Mouse (Mus musculus) embryonic facial prominence, embryonic 15.5 days (tissue): ENCODE measurements around the gene Fhl2. TPM values are rescaled to one million over a fixed set of nuclear protein-coding genes. Genes with fewer than 3 reads are reported as not detected.

Experiments
- ATAC-seq: fragments of 200-750 bp; cut with Nextera tagmentation; 2 replicates; pipeline ENCODE4 v1.8.0; 2017; ENCODE audit warnings: low read depth, moderate TSS enrichment; ENCODE audit not compliant: insufficient number of reproducible peaks, low FRiP score, low TSS enrichment
- H3K27ac ChIP-seq: fragments of 300-500 bp; sonication (generic); replicated peaks from 2 replicates; pipeline ENCODE4 v1.5.1; 2015; ENCODE audit warnings: mild to moderate bottlenecking, inconsistent platforms
- H3K27me3 ChIP-seq: fragments of 300-500 bp; sonication (generic); 2 replicates; pipeline ENCODE4 v1.6.1; 2015; ENCODE audit warnings: inconsistent platforms
- H3K36me3 ChIP-seq: fragments of 300-500 bp; sonication (generic); 2 replicates; pipeline ENCODE4 v1.6.1; 2015; ENCODE audit warnings: mild to moderate bottlenecking, inconsistent platforms
- H3K4me1 ChIP-seq: fragments of 300-500 bp; sonication (generic); 2 replicates; pipeline ENCODE4 v1.6.1; 2015; ENCODE audit warnings: inconsistent platforms
- H3K4me2 ChIP-seq: fragments of 300-500 bp; sonication (generic); replicated peaks from 2 replicates; pipeline ENCODE4 v1.6.1; 2015; ENCODE audit warnings: mild to moderate bottlenecking, inconsistent platforms
- H3K4me3 ChIP-seq: fragments of 300-500 bp; sonication (generic); replicated peaks from 2 replicates; pipeline ENCODE4 v1.5.1; 2015; ENCODE audit warnings: mild to moderate bottlenecking, inconsistent platforms
- H3K9ac ChIP-seq: fragments of 300-500 bp; sonication (generic); 2 replicates; pipeline ENCODE4 v1.6.1; 2015; ENCODE audit warnings: inconsistent platforms
- H3K9me3 ChIP-seq: fragments of 300-500 bp; sonication (generic); replicated peaks from 2 replicates; pipeline ENCODE4 v1.6.1; 2016; ENCODE audit warnings: inconsistent platforms
- WGBS: fragments of 180-500 bp; shearing (Covaris S2); methylation state at CpG from one replicate; pipeline ENCODE4 v1.1.7; 2015; 5-methylcytosine and 5-hydroxymethylcytosine counted together
- polyA plus RNA-seq: library from polyadenylated mRNA; unstranded; fragments of >200 nt; fragmentation: Nextera tagmentation; extraction: Ambion mirVana; gene quantifications from 2 replicates; pipeline ENCODE4 v1.2.1, GENCODE M21; 2015

Gene Fhl2
- polyA plus RNA-seq, 1 experiment from 2014 or later: 22.0 TPM

DNA sequence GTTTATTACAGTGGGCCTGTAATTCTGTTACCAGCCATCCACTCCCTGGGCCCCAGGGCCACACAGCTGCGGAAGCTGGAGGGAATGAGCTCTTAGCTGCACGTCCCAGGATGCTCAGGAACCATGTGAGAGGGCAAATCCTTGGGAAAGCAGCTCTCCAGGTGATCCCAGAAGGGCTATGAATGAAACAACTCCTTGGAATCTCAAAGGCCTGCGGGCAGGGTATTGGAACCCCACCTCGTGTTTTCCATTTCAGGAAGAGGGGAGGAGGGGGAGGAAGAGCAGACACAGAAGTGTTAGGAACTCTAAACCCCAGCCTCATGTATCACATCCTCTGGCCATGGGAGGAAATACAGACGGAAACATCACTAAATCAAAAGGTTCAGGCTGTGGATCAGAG is 28.8 kb downstream of the Fhl2 start:
- H3K4me2 ChIP-seq: no peak overlapping the region
- 0 out of 2 replicates have a peak overlapping the region, but pooled peaks have one; percentile 5 for H3K27ac ChIP-seq
- H3K27me3 ChIP-seq: 0 out of 2 replicates have a peak, but pooled peaks cover 3% of the 10 kb centered on the region
- 52% methylated on average over 5 of the region's 5 CpGs for WGBS
- no peak overlapping the region for H3K4me3 ChIP-seq
- no peaks in the 10 kb centered on the region for H3K9me3 ChIP-seq
- no peak overlapping the region for H3K9ac ChIP-seq
- H3K36me3 ChIP-seq: no peaks in the 10 kb centered on the region
- H3K4me1 ChIP-seq: peaks cover 28% of the 10 kb centered on the region
- no peak for ATAC-seq

DNA sequence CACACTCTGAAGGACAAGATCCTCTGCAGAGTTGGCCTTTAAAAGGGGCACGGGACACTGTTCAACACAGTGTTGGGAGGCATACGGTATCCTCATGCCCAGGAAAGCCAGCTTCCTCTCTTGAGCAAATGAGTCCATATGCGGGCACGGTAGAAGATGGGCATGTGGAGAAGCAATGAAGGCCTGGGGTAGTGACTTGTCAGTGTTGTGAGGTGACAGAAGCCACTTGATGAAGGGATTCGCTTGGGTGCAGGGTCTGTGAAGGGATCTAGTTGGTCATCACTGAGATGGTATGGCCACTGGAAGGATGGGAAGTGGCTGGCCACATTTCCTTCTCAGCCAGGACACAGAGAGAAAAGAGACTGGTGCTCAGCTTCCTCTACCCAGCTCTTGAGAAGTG is 32.2 kb downstream of the Fhl2 start:
- H3K9me3 ChIP-seq: no peaks in the 10 kb centered on the region
- H3K4me3 ChIP-seq: no peak overlapping the region
- H3K36me3 ChIP-seq: no peaks in the 10 kb centered on the region
- H3K4me2 ChIP-seq: no peak overlapping the region
- 94% methylated on average over 5 of the region's 5 CpGs for WGBS
- H3K9ac ChIP-seq: no peak overlapping the region
- H3K27me3 ChIP-seq: 0 out of 2 replicates have a peak, but pooled peaks cover 3% of the 10 kb centered on the region
- H3K4me1 ChIP-seq: peaks cover 29% of the 10 kb centered on the region
- ATAC-seq: no peak
- H3K27ac ChIP-seq: no peak overlapping the region

DNA sequence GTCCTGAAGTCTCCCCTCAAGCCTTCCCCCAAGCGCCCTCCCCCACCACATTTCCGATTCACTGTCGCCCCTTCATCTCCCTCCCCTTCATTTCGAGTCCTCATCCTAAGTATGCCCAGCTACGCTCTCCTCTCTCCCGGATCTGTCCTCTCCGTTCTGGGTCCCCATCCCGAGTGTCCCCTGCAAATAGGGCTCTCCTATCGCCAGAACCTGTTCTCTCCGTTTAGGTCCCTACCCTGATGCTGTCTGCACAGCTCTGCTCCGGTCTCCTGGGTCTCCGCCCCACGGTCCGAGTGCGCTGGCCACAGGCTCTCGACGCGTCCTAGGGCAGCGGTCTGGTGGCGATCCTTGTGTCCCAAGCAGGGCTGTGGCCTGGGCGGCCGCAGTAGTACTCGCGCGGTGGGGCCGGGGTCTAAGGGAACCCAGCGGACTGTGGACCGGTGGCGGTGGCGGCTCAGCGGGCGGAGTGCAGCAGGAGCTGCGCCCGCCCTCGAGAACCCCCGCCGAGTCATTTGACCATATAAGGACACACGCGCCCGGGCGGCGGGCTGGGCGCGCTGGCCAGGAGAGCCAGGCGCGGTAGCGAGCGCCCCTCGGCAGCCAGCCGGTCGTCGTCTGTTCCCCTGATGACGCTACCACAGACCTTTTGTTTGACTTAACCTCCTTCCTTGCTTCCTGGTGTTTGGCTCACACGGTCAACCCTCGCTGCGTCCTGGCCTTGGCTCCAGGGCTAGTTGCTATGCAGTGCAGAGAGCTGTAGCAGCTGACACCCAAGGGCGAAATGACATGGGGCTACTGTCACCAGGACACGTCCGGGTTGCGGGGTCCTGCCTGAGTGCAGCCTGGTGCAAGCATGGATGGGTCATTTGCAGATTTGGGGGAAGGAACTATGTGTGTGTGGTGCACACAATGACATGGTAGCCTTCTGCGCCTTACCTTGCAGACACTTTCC is 33.0 kb downstream of the Fhl2 start:
- Histone ChIP-seq H3K9me3 (no peaks in the 10 kb centered on the region), H3K4me1 (peaks cover 27% of the 10 kb centered on the region), H3K9ac (peak overlapping the region; percentile 88), H3K27ac (no peak overlapping the region), H3K4me2 (peak overlapping the region; percentile 81), H3K4me3 (peak overlapping the region; percentile 57), H3K27me3 (0 out of 2 replicates have a peak, but pooled peaks cover 3% of the 10 kb centered on the region), H3K36me3 (no peaks in the 10 kb centered on the region)
- WGBS: 4% methylated on average over 61 of the region's 61 CpGs
- ATAC-seq: peak; percentile 91

DNA sequence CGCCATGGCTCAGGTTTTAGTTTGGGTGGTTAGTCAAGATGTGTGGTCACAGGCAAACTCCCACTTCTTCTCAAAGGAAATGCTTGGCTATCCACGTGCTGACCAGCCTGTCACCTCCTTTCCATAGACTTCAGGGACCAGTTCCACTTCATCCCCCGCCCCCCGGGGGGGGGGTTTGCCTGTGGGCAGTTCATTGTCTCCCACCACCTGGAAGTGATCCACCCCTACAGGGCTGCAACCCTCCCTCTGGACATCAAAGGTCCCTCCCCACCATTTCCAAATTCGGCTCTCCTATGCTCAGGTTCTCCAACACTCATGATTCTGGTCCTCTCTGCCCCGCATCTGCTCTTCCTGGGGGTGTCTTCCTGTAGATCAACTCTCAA is 33.7 kb downstream of the Fhl2 start:
- peaks cover 20% of the 10 kb centered on the region for H3K4me1 ChIP-seq
- H3K4me3 ChIP-seq: peak overlapping the region; percentile 57
- no peaks in the 10 kb centered on the region for H3K9me3 ChIP-seq
- ATAC-seq: no peak
- WGBS: 2% methylated on average over 6 of the region's 6 CpGs
- H3K27ac ChIP-seq: no peak overlapping the region
- peak overlapping the region; percentile 81 for H3K4me2 ChIP-seq
- 0 out of 2 replicates have a peak, but pooled peaks cover 3% of the 10 kb centered on the region for H3K27me3 ChIP-seq
- no peaks in the 10 kb centered on the region for H3K36me3 ChIP-seq
- peak overlapping the region; percentile 88 for H3K9ac ChIP-seq

DNA sequence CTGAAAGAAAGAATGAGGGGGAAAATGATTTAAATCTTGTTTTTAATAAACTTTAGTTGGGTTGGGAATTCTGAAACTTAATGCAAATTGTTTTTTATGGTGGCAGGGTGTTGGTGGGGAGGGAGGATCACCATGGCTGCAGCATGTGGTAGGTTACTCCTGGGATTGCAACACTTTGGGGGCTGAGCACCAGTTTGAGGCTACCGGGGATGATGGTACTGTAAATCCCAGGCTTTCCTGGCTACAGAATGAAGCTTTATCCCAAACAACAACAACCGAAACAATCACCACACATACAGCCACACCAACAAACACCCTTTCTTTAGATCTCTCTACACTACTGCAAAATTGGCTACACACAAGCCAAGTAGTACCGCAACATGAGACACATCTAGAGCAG is 34.4 kb downstream of the Fhl2 start:
- Histone ChIP-seq H3K4me3 (peak overlapping the region; percentile 57), H3K36me3 (no peaks in the 10 kb centered on the region), H3K27me3 (0 out of 2 replicates have a peak, but pooled peaks cover 3% of the 10 kb centered on the region), H3K9ac (no peak overlapping the region), H3K9me3 (no peaks in the 10 kb centered on the region), H3K27ac (no peak overlapping the region), H3K4me2 (peak overlapping the region; percentile 81; the same call in 1 of the 2 replicates), H3K4me1 (peaks cover 17% of the 10 kb centered on the region; the same call in 1 of the 2 replicates)
- 88% methylated on average over 3 of the region's 3 CpGs for WGBS
- no peak for ATAC-seq

DNA sequence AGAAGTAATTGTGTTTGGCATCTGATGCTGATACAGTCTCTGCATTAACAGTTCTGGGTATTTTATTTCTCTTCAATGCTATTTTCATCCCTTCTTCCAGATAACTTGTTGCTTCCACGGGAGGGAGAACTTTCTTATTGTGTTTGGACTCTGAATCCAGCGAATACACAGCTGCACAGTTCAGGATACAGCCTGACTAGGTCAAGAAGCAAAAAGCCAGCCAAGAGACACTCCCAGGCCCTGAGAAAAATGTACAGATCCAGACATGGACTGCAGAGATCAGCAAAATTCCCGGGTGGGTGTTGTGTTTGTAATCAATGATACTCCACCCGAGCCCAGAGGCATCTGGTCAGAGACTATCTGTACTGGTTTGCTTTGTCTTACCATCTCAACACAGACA is 37.4 kb downstream of the Fhl2 start:
- WGBS: 51% methylated on average over 4 of the region's 4 CpGs
- no peaks in the 10 kb centered on the region for H3K36me3 ChIP-seq
- peaks cover 17% of the 10 kb centered on the region; the same call in 1 of the 2 replicates for H3K4me1 ChIP-seq
- no peak overlapping the region for H3K27ac ChIP-seq
- no peaks in the 10 kb centered on the region for H3K9me3 ChIP-seq
- no peak overlapping the region for H3K9ac ChIP-seq
- H3K27me3 ChIP-seq: 0 out of 2 replicates have a peak, but pooled peaks cover 1% of the 10 kb centered on the region
- no peak overlapping the region for H3K4me3 ChIP-seq
- ATAC-seq: no peak
- H3K4me2 ChIP-seq: no peak overlapping the region

DNA sequence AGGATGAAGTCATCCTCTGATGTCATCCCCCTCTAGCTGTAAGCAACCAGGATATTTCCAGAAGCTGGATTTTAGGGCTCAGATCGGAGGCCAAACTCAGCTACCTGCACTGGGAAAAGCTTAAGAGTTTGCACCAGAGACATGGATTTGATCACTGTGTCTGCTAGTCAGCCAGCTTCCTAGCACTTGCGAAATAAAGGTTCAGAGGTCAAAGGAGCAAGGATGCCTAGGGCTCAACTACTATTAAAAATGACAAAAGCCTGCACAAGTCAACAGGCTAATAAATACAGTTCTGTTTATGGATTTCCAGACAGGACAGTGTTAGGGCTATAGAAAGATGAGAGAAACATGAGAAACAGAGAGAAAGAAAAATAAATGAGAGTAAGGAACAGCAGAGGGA is 38.9 kb downstream of the Fhl2 start:
- no peak overlapping the region for H3K9ac ChIP-seq
- no peak overlapping the region for H3K4me2 ChIP-seq
- WGBS: 77% methylated on average over 2 of the region's 2 CpGs
- H3K27ac ChIP-seq: no peak overlapping the region
- H3K27me3 ChIP-seq: no peaks in the 10 kb centered on the region
- 0 out of 2 replicates have a peak, but pooled peaks cover 8% of the 10 kb centered on the region for H3K4me1 ChIP-seq
- no peaks in the 10 kb centered on the region for H3K36me3 ChIP-seq
- no peak for ATAC-seq
- no peaks in the 10 kb centered on the region for H3K9me3 ChIP-seq
- no peak overlapping the region for H3K4me3 ChIP-seq

DNA sequence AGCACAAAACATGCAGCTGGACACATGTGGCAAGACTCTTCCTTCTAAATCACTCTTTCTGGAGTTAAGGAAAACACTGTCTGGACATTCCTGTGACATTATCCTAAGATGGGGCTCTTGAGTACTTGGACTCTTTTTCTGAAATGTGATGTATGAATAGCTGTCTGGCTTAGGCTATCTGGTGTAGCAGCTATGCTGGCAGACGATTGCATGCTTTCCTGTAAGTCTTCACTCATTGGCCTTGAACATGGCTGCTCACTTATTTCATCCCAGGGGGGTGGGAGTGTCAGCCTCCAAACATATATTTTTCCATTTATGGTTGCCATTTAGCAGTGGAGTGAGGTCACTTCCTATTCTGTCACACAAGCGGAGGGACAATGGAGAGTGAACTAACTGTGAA is 42.3 kb downstream of the Fhl2 start:
- 70% methylated on average over 2 of the region's 2 CpGs for WGBS
- H3K9me3 ChIP-seq: no peaks in the 10 kb centered on the region
- H3K9ac ChIP-seq: no peak overlapping the region
- H3K4me2 ChIP-seq: no peak overlapping the region
- no peaks in the 10 kb centered on the region for H3K27me3 ChIP-seq
- ATAC-seq: no peak
- H3K4me3 ChIP-seq: no peak overlapping the region
- 0 out of 2 replicates have a peak, but pooled peaks cover 1% of the 10 kb centered on the region for H3K4me1 ChIP-seq
- H3K36me3 ChIP-seq: no peaks in the 10 kb centered on the region
- H3K27ac ChIP-seq: no peak overlapping the region

DNA sequence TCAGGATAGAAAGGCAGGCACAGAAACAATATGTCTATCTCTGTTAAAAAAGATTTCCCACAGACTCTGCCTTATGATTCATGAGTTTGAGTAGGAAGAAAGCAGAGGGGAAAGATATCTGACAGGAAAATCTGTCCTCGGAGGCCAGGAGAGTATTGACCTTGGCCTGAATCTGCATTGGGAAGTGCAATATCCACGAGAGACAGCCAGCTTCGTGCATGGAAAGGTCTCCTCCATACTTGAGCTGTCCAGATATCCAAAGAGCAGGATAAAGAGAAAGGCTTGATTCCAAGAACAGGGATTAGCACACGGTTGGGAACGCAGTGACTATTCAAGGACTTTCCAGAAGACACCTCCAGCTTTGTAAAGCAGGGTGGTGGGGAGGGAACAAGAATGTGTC is 43.2 kb downstream of the Fhl2 start:
- no peak for ATAC-seq
- 79% methylated on average over 5 of the region's 5 CpGs for WGBS
- Histone ChIP-seq H3K9me3 (no peaks in the 10 kb centered on the region), H3K4me2 (no peak overlapping the region), H3K27ac (no peak overlapping the region), H3K36me3 (no peaks in the 10 kb centered on the region), H3K4me1 (no peaks in the 10 kb centered on the region), H3K4me3 (no peak overlapping the region), H3K9ac (no peak overlapping the region), H3K27me3 (no peaks in the 10 kb centered on the region)

DNA sequence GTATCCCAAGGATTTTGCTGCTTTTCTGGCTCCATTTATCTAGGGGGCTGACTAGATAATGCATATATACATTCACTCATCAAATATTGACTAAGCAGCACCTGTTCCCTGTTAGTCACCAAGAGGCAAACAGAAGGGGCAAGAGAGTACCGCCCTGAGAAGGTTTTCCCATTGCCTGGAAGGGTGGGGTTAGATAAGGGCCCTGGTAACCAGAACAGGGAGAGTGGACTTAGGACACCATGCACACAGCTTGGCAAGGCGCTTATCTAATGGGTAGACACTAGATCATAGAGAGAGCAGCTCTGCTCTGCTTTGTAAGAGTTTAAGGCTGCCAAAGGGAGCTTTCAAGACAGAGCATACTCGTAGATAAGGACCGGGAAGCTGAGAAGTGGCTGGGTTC is 44.2 kb downstream of the Fhl2 start:
- 87% methylated on average over 4 of the region's 4 CpGs for WGBS
- H3K4me3 ChIP-seq: no peak overlapping the region
- H3K36me3 ChIP-seq: no peaks in the 10 kb centered on the region
- H3K27ac ChIP-seq: no peak overlapping the region
- H3K9me3 ChIP-seq: no peaks in the 10 kb centered on the region
- no peaks in the 10 kb centered on the region for H3K4me1 ChIP-seq
- no peak for ATAC-seq
- no peaks in the 10 kb centered on the region for H3K27me3 ChIP-seq
- H3K9ac ChIP-seq: no peak overlapping the region
- H3K4me2 ChIP-seq: no peak overlapping the region

DNA sequence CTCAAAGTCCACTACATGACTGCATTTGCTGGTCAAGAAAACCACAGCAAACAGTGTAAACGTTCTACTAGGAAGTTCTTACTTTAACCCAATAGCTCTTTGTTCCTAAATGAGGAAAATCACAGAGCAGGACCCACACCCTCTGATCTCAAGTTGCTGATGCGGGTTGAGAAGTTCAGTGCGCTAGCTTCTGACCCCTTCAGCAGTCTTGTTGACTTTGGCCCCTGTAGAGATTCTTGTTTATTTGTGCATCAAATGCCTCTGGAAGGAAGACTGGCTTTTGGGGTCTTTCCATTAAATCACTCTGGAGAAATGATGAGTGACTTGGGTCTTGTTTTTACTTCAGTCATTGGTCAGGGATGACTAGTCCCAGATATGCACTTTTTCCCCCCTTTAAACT is 46.6 kb downstream of the Fhl2 start:
- H3K4me2 ChIP-seq: no peak overlapping the region
- H3K9me3 ChIP-seq: no peaks in the 10 kb centered on the region
- H3K27me3 ChIP-seq: no peaks in the 10 kb centered on the region
- no peaks in the 10 kb centered on the region for H3K36me3 ChIP-seq
- no peak overlapping the region for H3K27ac ChIP-seq
- no peak overlapping the region for H3K9ac ChIP-seq
- no peak overlapping the region for H3K4me3 ChIP-seq
- WGBS: 74% methylated on average over 3 of the region's 3 CpGs
- ATAC-seq: no peak
- H3K4me1 ChIP-seq: no peaks in the 10 kb centered on the region
